Mouse (Mus musculus) skeletal muscle tissue, postnatal 0 days (tissue): ENCODE measurements around the gene Abcc3. TPM values are rescaled to one million over a fixed set of nuclear protein-coding genes. Genes with fewer than 3 reads are reported as not detected.

Experiments used
- polyA plus RNA-seq: library from polyadenylated mRNA; unstranded; fragments of >200 nt; fragmentation: Nextera tagmentation; extraction: Ambion mirVana; gene quantifications from 2 replicates; pipeline ENCODE4 v1.2.1, GENCODE M21; 2015

Gene Abcc3
- polyA plus RNA-seq = 0.42 and 0.95 TPM in 2 replicates

GRCm38 (mm10) chr11:94392672-94393109 lies at the start of gene Abcc3:
Gene Abcc3, minus strand, starts transcription at chr11:94392997.

GRCm38 (mm10) chr11:94327693-94328643 lies 64.8 kb downstream of the Abcc3 start, which contains the start of gene Ankrd40:
Gene Ankrd40, plus strand, starts transcription at chr11:94328001.

GRCm38 (mm10) chr11:94321931-94322400 lies 70.8 kb downstream of the Abcc3 start, which contains the start of gene Luc7l3:
Gene Luc7l3, minus strand, starts transcription at chr11:94321988.

Other genes with a start within 250 kb of the Abcc3 start
- gene Tob1, start 181.5 kb downstream of the Abcc3 start, polyA plus RNA-seq = 91.6 and 112 TPM in 2 replicates
- gene Wfikkn2, start 147.0 kb downstream of the Abcc3 start, polyA plus RNA-seq = 3.5 and 4.2 TPM in 2 replicates
- not detected in 2 replicates for gene Gm21885, start 111.1 kb downstream of the Abcc3 start, polyA plus RNA-seq
- gene Luc7l3, start 71.0 kb downstream of the Abcc3 start, polyA plus RNA-seq = 47.1 and 50.8 TPM in 2 replicates
- gene Ankrd40, start 65.0 kb downstream of the Abcc3 start, polyA plus RNA-seq = 40.7 and 42.7 TPM in 2 replicates
- gene Cacna1g, start 81.2 kb upstream of the Abcc3 start, polyA plus RNA-seq = 2.4 and 2.6 TPM in 2 replicates
- not detected in 2 replicates for gene Spata20, start 93.2 kb upstream of the Abcc3 start, polyA plus RNA-seq
- 0.55 and 1.5 TPM in 2 replicates for gene Epn3, start 107.0 kb upstream of the Abcc3 start, polyA plus RNA-seq
- gene Mycbpap, start 128.7 kb upstream of the Abcc3 start, polyA plus RNA-seq = 0.06 and 0.12 TPM in 2 replicates
- gene Rsad1, start 156.3 kb upstream of the Abcc3 start, polyA plus RNA-seq = 2.3 and 2.5 TPM in 2 replicates
- 0.17 and 5.2 TPM in 2 replicates for gene Chad, start 172.1 kb upstream of the Abcc3 start, polyA plus RNA-seq
- gene Acsf2, start 208.9 kb upstream of the Abcc3 start, polyA plus RNA-seq = 1.9 and 2.2 TPM in 2 replicates
- 47.9 and 71.0 TPM in 2 replicates for gene Lrrc59, start 236.8 kb upstream of the Abcc3 start, polyA plus RNA-seq